Mouse (Mus musculus) C2C12 (cell line): ENCODE results near the gene Lyrm7.

Experiments used
- CEBPB ChIP-seq: IDR thresholded peaks from one replicate; pipeline ENCODE4 v1.6.1; 2011; ENCODE audit warnings: low read depth, mild to moderate bottlenecking, control low read depth, moderate library complexity
- CTCF ChIP-seq: IDR thresholded peaks from one replicate; pipeline ENCODE4 v1.5.1; 2011; ENCODE audit not compliant: control insufficient read depth, insufficient read depth, insufficient read length
- FOSL1 ChIP-seq: IDR thresholded peaks from one replicate; pipeline ENCODE4 v1.8.0; 2011; ENCODE audit warnings: mild to moderate bottlenecking, low read length; ENCODE audit not compliant: poor library complexity, insufficient read depth, severe bottlenecking
- MAX ChIP-seq: IDR thresholded peaks from one replicate; pipeline ENCODE4 v1.6.1; 2011; ENCODE audit warnings: mild to moderate bottlenecking, control low read depth
- MYOD1 ChIP-seq: IDR thresholded peaks from one replicate; pipeline ENCODE4 v1.6.1; 2011; ENCODE audit warnings: low read depth; ENCODE audit not compliant: control insufficient read depth, insufficient read length
- MYOG ChIP-seq: IDR thresholded peaks from one replicate; pipeline ENCODE4 v1.6.1; 2011; ENCODE audit not compliant: control insufficient read depth, insufficient read length; ENCODE audit errors: extremely low read depth
- USF1 ChIP-seq: IDR thresholded peaks from one replicate; pipeline ENCODE4 v1.6.1; 2011; ENCODE audit warnings: low read depth, mild to moderate bottlenecking, control low read depth, moderate library complexity

- TF ChIP-seq MAX (no peak), MYOD1 (no peak), FOSL1 (no peak), MYOG (no peak), USF1 (peak; percentile 69), CTCF (no peak), CEBPB (no peak)
Measured at GRCm38 (mm10) chr11:54849961-54850758, 10.6 kb downstream of the Lyrm7 start.
